Mouse (Mus musculus) urinary bladder, postnatal 4 days (tissue): ENCODE data around the gene Efna1.

ENCODE experiments used
- DNase-seq, 2 experiments: peaks; one replicate each; pipeline ENCODE4 v3.0.0; 2021 to 2022; ENCODE audit warnings: low spot score in 2 of 2

The Efna1 gene

DNA sequence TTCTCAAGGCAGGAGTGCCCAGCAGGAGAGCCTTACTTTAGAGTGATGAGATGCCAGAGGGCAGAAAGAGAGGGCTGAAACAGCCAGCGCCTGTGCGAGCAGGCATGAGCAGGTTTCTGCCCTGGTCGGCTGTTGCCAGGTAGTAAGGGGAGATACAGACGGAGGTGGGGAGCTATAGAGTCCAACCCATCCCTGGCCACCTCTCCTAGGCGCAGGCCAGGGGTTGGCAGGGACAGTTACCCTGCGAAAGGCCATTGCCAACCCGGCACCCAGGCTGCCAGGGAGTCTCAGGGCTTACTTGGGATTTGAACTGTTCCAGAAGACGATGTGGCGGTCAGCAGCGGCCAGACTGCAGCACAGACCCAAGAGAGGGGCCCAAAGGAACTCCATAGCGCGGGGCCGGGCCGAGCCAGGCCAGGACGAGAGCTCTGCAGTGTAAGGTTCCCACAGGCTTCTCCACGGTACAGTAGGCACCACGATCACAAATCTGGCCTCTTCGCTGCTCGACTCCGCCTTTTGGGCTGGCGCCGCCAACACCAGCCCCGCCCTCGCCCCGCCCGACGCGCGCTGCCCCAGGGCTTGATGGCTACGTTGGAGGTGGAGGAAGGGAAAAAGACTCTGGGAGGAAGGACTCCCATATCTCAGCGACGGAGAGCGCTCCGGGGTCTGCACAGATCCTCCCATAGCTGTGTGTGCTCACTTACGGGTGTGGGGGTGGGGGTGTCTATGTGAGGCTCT, 1.6 kb downstream of the Efna1 start:
- peak; percentile 81 to 84 for DNase-seq

DNA sequence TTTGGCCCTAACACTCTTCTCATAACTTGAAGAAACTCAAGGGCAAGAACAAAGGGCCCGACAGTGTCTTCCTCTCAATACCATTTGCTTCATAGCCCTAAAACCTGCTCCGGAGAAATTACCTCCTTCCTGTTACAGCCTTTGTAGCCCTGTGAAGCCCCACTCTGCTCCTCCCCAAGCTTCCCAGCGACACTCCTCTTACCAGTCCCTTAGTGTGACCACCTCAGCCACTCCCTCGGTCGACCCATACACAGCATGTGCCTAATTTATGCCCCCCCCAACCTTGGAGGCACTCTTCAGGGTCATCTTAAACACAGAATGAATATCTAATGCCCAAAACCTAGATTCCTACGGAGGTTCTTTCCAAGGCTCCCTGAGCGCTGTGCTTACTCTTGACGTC, 2.3 kb downstream of the Efna1 start:
- DNase-seq: no peak

DNA sequence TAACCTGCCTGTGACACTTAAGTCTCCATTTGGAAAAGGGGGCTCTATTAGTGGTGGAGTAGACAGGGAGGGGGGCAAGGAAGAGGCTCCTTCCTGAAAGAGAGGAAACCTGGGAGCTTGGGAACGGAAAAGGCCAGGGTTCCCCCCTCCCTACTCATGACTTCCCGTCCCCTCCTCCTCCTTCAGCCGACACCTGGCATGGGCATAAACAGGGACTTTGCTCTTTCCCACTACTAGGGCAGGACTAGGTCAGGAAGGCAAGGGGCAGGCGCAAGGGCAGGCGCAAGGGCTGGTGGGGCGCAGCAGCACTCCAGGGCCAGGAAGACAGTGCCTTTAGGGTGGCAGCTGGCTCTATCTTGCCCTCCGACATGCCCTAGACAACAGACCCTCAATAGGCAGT, 2.8 kb downstream of the Efna1 start:
- DNase-seq: no peak

DNA sequence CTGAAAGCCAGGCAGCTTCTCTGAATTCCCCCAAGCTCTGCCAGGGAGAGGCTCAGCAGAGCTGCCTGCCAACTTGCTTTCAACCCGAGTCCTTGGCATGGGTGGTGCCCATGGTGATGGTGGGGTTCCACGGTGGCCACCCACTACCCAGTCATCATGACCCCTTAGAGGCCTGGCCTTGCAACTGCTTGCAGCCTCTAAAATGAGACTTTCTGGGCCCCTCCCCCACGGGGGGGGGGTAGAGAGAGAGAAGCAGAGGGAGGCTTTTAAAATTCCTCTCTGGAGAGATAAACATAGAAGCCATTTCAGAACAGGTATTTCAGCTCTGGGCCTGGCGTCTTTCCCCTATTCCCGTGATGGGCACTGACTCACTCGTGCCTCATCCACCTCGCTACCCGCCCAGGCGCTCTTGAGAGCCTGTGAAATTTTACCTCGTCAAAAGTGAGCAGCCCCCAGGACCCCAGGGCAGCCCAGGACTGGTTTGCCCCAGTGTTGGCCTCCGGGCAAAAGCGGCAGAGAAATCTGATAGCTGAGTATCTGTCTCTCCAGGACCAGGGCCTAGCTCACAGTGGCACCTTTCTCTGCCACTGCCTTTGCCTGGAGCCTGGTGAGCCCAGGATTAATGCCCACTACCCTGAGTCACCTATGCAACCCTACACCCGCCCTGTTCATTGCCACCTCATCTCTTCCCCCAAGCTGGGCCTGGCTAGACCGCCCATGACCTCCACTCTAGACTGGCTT, 3.5 kb downstream of the Efna1 start:
- peak in 1 of 2 experiments; percentile 56 for DNase-seq

DNA sequence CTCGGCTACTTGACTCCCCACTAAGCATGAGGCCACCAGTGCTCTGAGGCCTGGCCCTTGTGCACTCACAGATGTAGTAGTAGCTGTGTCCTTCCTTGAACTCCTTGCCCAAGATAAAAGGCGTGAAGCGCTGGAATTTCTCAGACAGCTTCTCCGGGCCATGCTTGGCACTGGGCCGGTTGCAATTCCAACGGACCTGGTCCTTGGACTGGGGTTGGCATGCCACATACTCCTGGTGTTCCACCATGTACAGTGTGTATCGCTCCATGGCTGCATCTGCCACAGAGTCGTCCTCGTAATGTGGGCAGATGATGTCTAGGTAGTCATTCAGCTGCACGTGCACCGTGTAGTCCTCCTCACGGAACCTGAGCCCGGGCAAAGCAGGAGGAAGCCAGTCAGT, 4.9 kb downstream of the Efna1 start:
- no peak for DNase-seq

DNA sequence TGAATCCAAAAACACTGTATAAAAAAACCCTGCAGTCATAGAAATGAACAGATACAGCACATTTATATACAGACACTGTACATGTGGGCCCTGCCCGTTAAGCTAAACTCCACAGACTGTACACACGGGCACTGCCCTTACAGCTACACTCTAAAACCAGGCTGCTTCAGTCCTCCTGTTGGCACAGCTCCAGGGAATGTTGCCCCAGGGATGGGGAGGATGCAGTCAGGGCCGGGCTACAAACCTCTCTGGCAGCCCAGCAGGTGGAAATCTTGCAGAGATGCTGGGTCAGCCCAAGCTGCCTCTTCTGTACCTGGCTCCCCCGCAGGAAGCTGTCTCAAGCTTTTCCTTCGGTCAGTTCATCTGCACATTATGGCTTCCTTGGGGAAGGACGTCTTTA, 9.2 kb downstream of the Efna1 start:
- no peak for DNase-seq

DNA sequence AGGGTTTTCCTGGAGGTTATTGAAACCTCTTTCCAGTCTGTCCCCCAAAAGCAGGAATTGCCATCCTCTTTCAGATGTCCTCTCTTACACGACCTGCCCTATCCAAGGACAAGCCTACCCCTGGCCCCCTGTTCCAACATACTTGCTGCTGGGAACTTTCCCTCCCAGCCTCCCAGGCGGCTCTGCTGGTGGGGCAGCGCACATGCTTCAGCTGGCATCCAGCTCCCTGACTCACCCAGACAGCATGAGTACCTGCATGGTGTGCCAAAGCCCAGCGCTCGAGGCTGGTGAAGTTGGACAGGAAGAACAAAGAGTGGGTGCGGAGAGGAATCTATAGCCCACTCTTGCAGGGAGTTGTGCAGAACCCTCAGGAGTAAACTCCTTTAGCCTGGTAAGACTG, 10.1 kb downstream of the Efna1 start:
- no peak for DNase-seq

DNA sequence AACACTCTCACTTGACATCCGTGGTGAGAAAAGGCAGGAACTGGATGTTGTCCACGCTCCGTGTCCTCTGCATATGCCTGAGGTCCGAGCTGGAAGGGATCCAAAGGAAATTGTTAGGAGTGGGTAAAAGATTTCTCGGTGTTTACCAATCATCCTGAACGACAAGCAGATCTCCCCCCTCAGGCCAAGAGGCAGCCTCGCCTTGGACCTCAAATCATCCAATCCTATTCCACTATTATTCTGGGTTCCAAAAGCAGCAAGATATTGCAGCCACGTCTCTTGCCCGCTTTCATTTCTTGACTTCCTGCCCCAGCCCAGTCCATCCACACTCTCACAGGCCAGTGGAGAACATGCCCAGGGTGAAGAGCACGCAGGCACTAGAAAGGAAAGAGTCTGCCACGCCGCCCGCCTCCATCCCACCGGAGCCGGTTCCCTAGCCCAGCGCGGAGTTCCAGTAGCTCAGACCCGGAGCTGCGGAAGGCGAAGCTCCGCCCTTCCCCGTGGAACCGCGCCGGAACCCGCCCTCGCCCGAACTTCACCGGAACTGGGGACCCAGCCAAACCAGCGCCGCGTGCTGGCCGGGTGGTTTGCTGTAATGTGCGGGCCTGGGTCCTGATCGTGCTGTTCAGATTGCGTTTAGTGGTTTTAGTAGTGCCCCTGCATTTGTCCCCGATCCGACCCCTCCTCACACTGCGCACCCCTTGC, 10.7 kb downstream of the Efna1 start, which contains the start of gene Slc50a1:
TSS of gene Slc50a1 (minus strand) at position 520 of the 705 bp plus-strand sequence.
- DNase-seq: peak; percentile 82 to 89

DNA sequence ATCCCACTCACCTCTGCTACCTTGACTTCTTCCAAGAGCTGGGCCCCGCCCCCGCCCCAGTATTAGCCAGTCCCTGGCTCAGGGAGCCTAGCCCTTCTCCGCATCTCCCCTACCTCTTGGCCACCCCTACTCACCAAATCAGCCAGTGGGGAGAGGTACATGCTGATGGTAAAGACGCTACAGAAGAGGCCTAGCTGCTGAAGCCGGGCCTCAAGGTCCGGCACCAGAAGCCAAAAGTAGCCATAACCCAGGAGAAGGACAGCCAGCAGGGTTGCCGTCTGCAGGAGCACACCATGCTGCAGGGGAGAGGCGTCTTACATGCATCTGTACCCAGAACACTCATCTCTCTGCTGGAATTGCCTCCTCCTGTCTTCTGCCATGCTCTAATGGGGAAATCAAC, 12.0 kb downstream of the Efna1 start:
- no peak for DNase-seq

DNA sequence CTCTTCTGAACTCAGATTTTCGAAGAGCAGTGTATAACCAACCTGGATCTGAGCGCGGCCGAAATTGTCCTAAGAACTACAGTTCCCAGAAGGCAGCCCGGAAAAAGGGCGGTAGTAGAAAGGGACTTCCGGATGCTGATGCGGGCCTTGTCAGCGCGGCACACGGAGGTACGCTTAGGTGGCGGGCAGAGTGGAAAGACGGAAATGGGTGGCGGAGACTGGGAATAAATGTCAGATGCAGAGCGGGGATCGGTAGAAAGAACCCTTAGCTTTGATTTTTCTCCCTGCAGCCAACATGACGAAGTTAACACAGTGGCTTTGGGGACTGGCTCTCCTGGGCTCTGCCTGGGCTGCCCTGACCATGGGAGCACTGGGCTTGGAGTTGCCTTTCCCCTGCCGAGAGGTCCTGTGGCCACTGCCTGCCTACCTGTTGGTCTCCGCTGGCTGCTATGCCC, 14.5 kb downstream of the Efna1 start:
- DNase-seq: peak in 1 of 2 experiments; percentile 75

DNA sequence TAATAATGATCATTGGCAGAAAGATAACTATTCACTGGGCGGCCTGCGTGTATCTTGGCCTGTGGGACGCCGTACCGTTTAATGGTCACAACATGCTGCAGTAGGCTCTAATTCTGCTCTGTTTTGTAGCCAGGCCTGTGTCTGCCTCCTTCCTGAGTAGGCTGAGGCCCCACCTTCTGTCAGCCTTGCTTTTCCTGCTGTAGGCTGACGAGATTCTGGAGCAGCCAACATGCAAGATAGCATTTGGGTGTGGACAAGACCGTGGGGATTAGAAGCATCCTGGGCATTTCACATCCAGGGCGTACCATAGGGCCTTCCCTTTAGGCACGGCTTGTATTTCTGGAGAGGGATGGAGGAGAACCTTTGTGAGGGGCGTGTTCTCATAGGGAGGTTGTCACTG, 18.5 kb downstream of the Efna1 start:
- no peak for DNase-seq

DNA sequence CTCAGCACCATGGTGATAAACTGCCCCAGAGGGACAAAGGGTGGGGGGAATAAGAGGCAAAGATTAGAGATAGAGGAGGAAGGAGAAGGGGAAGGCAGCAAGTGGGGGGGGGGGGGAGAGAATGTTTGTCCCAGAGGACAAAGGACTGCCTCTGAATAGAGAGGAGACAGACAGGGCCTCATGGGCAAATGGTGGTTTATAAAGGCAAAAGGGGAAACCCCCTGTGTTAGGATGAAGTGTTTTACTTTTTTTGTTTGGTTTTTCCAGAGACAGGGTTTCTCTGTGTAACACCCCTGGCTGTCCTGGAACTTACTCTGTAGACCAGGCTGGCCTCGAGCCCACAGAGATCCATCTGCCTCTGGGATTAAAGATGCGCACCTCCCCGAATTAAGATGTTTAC, 20.7 kb downstream of the Efna1 start:
- no peak for DNase-seq

DNA sequence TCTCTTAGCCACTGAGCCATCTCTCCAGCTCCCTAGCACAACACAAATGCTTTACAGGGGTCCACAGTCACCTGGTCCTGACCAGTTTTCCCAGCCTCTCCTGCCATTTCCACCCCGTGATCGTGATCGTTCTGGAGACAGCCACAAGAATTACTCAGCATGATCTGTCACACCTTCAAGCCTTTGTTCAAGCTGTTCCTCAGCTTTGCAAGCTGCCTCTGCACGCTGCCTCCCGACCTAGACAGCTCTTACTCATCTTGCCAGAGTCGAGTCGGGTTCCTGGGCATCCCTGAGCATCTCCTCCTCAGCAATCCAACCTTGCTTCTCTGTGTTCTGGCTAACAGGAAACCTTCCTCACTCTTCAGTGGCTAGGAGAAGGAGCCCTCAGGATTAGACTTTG, 21.9 kb downstream of the Efna1 start, which contains the start of gene Dpm3:
TSS of gene Dpm3 (plus strand) at position 283 of the 400 bp plus-strand sequence.
- DNase-seq: no peak

DNA sequence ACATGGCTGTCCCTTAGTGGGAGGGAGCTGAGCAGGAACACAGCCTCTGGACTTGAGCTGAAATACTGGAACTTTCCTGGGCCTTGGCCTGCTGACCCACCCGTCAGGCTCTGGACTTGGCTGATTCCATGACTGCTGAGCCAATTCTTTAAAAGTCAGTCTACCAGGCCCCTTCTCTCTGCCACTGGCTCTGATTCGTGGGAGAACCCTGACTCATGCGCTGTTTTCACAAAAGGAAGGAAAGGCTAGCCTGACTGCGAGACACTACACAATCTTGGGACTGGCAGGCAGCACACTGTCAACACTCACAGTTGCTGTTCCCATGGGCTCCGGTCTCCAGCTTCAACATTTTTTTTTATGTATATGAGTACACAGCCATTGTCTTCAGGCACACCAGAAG, 24.8 kb downstream of the Efna1 start:
- DNase-seq: no peak

DNA sequence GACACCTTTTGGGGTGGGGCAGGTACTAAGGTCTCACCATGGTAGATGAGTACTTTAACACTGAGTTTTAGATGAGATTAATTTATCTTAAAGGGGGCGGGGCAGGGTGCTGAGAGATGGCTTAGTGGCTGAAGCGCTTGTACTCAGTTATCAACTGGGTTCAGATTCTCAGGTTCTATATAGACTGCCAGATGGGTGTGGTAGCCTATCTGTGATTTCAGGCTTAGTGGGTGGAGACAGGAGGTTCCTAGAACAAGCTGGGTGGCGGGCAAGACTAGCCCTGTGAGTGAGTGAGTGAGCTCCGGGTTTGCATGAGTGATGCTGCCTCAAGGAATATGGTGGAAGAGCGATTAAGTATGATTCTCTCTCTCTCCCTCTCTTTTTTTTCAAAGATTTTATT, 25.9 kb downstream of the Efna1 start:
- no peak for DNase-seq

DNA sequence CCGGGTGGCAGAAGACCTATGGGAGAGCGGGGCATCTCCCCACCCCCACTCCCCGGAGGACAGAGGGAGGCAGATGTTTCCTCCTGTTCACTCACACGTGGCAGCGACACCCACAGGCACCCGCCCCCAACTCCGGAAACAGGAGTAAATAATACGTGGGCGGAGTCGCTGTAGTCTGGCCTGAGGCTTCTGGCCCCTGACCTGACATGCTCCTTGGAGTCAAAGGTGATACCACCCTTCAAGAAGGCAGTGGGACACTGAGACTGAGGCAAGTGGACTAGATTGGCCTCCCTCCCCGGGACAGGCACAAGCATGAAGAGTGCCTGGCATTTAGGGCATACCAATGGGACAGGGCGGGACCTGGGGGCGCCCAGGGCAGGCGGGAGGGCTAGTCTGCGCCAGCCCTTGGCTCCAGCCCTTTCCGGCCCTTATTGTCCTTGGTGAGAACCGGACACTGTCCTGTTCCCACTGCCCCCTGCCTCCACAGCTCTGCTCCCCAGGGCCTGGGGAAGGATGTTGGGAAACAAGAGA, 29.5 kb downstream of the Efna1 start:
- DNase-seq: no peak

DNA sequence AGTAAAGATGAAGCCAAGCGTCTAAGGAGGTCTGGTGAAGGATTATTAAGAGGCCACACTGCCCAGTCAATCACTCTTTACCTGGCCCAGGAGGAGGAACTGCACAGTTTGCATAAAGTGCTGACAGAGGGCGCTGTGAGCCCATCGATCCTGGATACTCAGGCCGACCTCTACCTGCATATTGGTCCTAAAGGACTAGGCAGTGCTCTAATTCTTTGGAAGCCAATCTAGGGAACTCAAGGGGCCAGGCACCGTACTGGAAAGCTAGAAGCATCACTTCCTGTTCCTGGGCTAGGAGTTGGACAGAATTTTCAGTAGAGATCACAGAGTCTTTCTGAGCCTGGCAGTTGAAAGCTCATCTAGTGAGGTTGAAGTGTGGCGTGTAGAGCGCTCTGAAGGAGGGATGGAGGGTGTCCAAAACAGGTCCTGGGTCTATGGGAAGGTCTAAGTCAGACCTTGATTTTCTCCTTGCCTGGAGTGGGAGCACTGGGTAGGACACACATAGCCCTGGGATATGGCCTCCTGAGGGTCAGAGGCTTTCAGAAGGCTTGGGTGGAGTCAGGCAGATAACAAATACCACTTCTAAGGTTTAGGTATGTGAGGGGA, 30.4 kb downstream of the Efna1 start:
- DNase-seq: no peak

DNA sequence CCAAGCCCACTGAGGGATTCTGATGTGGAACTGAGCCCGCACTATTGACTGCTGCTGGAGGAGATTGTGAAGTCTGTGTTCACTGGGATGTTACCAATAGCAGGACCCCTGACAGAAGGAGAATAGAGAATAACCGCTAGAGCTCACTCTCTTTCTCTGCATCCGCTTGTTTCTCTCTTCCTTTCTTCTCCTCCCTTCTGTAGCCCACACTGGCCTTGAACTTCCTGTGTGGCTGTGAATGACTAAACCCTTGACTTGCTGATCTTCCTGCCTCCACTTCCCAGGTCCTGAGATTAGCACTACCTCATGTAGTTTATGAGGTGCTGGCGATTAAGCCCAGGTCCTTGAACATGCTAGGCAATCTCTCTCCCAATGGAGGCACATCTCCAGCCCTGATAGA, 33.5 kb downstream of the Efna1 start:
- no peak for DNase-seq

DNA sequence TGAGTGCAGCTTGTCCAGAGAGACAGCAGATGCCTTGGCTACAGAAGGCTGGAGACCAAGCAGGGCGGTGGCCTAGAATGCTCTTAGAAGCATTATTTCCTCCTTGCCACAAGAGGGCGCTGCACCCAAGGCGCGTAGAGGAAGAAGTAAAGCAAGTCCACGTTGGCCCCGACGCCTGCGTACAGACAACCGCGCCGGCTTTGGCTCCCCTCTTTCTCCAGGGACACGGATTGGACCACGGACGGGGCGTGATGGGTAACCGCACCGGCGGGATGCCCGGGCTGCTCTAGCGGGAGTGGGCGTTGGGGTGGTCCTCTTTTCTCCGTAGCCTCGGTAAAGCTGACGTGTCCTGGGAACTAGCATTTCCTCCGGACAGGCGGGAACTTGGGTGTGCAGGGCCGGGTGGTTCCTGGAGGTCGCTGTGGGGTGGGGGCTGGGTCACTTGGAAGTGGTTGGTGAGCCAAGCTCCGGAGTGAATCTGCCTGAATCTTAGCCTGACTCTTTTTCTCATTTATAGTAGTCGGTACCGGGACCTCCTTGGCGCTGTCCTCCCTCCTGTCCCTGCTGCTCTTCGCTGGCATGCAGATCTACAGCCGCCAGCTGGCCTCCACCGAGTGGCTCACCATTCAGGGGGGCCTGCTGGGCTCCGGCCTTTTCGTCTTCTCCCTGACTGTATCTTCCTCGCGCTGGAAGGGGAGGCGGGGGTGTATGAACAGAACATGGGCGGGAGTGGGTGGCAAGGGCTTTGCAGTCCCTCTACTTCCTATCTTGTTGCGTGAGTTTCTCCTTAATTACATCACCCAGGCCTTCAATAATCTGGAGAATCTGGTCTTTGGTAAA, 34.5 kb downstream of the Efna1 start, which contains the start of gene Trim46:
TSS of gene Trim46 (minus strand) at position 49 of the 840 bp plus-strand sequence.
- DNase-seq: peak; percentile 84 to 88

DNA sequence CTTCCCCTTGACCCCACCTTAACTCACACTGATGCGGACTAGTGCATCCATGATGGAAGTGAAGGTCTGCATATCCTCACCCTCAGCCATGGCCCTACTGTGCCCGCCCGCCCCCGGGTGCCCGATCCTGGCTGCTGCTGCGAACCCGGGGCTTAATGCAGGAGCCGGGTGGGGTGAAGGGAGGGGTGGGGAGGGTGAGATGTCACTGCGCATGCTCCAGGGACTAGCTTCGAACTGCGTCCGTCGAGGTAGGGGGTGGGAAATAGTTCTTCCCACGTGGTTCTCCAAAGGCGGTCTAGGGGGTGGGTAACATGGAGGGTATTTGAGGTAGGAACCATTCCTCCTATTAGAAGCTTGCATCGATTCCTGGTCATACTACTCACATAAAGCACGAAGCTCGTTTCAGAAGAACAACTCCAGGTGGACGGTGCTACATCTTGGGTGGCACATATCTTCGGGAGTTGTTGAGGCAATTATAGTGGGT, 35.2 kb downstream of the Efna1 start, which contains the start of gene Krtcap2:
TSS of gene Krtcap2 (plus strand) at position 279 of the 484 bp plus-strand sequence.
- no peak for DNase-seq
